Mouse (Mus musculus) sigmoid colon, adult 10 weeks (tissue): Measurements from ENCODE around the gene Fcho2. TPM values are rescaled to one million over a fixed set of nuclear protein-coding genes. Genes with fewer than 3 reads are reported as not detected.

Experiments used
- polyA plus RNA-seq: library from polyadenylated mRNA; stranded (reverse); fragments of 350-450 nt; fragmentation: Illumina TruSeq; extraction: RNeasy Lipid Tissue Mini Kit (QIAGEN cat#74804); gene quantifications from one replicate; pipeline ENCODE4 v1.2.3, GENCODE M21; 2014; ENCODE audit warnings: low read depth, low replicate concordance

Gene Fcho2
- 323 TPM for polyA plus RNA-seq

DNA sequence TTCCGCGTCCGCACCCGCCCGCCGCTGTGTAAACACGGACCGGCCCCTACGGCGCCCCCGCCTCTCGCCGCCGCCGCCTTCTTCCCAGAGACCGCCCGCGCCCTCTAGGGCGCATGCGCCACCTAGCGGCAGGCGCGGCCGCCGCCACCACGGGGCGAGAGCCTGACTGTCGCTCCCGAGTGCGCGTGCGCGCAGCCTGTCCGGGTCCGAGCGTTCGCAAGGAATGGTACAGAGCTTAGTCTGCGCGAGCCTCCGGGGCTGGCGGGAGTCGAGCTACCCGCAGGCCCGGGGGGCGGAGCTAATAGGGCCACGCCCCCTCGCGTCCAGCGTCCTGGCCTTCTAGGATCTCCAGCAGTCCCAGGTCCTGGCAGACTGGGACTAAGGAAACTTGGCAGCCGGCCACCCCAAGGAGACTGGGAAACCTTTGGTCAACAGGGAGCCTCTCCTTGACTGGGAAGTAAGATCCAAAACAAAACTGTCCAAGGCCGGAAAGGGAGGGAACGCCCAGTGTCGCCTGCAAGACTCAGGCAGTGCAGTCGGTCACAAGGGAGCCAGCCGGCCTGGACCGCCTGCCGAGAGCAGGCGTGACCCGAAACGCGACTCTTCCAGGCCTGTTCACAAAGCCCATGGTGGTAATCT, at the start of gene Fcho2:
Gene Fcho2, minus strand, starts transcription at position 303 of the 639 bp plus-strand sequence.

DNA sequence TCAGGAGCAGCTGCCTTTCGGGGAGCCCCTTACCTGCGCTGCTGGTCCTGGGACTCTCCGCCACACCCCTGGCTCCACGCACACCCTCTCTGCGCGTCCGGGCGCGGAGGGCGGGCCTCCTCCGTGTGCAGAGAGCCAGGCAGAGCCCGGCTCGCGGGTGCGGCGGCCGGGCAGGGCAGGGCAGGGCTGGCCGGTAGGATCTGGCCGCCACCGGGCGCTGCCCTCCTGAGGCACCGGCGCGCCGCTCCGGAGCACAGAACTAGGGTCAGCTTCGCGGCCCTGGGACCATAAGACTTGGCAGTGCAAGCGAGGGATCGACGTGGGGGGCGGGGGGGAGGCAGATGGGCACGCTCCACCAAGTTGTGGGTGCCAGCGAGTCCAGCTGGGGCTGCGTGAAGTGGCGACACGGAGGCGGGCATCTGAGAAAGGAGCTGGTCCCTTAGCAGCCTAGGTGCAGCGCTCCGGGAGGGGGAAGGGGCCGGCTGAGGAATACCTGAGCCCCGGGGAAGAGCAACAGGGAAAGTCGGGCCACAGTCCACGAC, 120.4 kb downstream of the Fcho2 start, which contains the start of gene Tmem171:
Gene Tmem171, minus strand, starts transcription at position 62 of the 542 bp plus-strand sequence.

Other genes starting within 250 kb of the Fcho2 start
- 4.1 TPM for gene Tmem174, start 178.0 kb downstream of the Fcho2 start, polyA plus RNA-seq
- 46.7 TPM for gene Tmem171, start 120.6 kb downstream of the Fcho2 start, polyA plus RNA-seq
- 148 TPM for gene Tnpo1, start 110.9 kb upstream of the Fcho2 start, polyA plus RNA-seq
- gene 1700024P04Rik, start 169.1 kb upstream of the Fcho2 start, polyA plus RNA-seq = not detected